Mouse (Mus musculus) heart, adult 11 months (tissue): ENCODE results near the gene Mylip.

Source experiments
- DNase-seq: peaks from one replicate; pipeline ENCODE4 v3.0.0; 2022

Mylip gene

GRCm38 (mm10) chr13:45437134-45437533 lies 47.6 kb downstream of the Mylip start:
- DNase-seq, result peak; percentile 79

GRCm38 (mm10) chr13:45438853-45439252 lies 49.3 kb downstream of the Mylip start:
- peak; percentile 78 for DNase-seq

GRCm38 (mm10) chr13:45440226-45440625 lies 50.7 kb downstream of the Mylip start:
- DNase-seq, result peak; percentile 70

GRCm38 (mm10) chr13:45442451-45442850 lies 52.9 kb downstream of the Mylip start:
- peak; percentile 82 for DNase-seq

GRCm38 (mm10) chr13:45442918-45443535 lies 53.5 kb downstream of the Mylip start:
- DNase-seq, result peak; percentile 95

- no peak for DNase-seq
Measured at GRCm38 (mm10) chr13:45444220-45444619, 54.7 kb downstream of the Mylip start.

- DNase-seq, result peak; percentile 94
Measured at GRCm38 (mm10) chr13:45444652-45445051, 55.1 kb downstream of the Mylip start.

GRCm38 (mm10) chr13:45446636-45447035 lies 57.1 kb downstream of the Mylip start:
- peak; percentile 70 for DNase-seq

- peak; percentile 57 for DNase-seq
Measured at GRCm38 (mm10) chr13:45452437-45452836, 62.9 kb downstream of the Mylip start.

- DNase-seq, result peak; percentile 87
Measured at GRCm38 (mm10) chr13:45453033-45453432, 63.5 kb downstream of the Mylip start.

GRCm38 (mm10) chr13:45454044-45454443 lies 64.5 kb downstream of the Mylip start:
- DNase-seq, result peak; percentile 28

- peak; percentile 87 for DNase-seq
Measured at GRCm38 (mm10) chr13:45454641-45455040, 65.1 kb downstream of the Mylip start.

GRCm38 (mm10) chr13:45455108-45455861 lies 65.7 kb downstream of the Mylip start:
- peak; percentile 96 for DNase-seq

GRCm38 (mm10) chr13:45455862-45456192 lies 66.3 kb downstream of the Mylip start:
- DNase-seq, result no peak

GRCm38 (mm10) chr13:45457459-45457858 lies 67.9 kb downstream of the Mylip start:
- peak; percentile 60 for DNase-seq

- DNase-seq, result peak; percentile 55
Measured at GRCm38 (mm10) chr13:45460177-45460576, 70.6 kb downstream of the Mylip start.

GRCm38 (mm10) chr13:45461370-45461958 lies 71.9 kb downstream of the Mylip start:
- peak; percentile 49 for DNase-seq
